In the genomic region with DNA sequence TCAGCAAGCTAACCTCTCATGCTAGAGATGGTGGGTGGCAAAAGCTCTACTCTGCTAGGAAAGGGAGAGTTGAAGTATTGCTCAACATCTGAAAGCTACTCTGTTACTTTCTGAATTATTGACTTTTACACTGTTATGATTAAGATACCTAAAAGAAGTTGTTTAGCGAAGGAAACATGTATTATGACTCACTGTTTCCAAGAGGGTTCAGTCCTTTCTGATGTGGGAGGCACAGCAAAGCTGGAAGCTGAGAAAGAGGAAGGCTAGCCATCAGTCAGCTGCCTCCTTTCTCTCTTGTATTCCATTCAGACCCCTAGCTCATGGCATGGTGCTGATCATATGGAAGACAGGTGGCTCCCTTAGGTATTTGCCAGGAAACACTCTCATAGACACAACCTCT, we compare ENCODE assay signal across 24 mouse cellular contexts.
DNase-seq lines count a peak whose midpoint lies in the region; ATAC-seq and TF ChIP-seq lines count a peak whose summit lies in the region.
"Had no signal": no experiment of that assay in that cellular context is flagged by ENCODE, and none has a peak within 500 bp of the region (broad histone marks: within the 10 kb centered on the region; RNA-seq: fewer than 3 reads in every experiment).

No protein-coding gene starts in this region.

- intact Hi-C loops in heart, postnatal 36 days (cut with DNase I) = no loop called here

- no peak for TF ChIP-seq CTCF in CH12.LX (conservative IDR thresholded peaks at IDR 0.05 in 1 of 2, IDR thresholded peaks at IDR 0.05 in 1 of 2; ENCODE audit: low read depth in 2 of 2, low read length in 2 of 2)

- no peaks in the 10 kb centered on the region for H3K79me2 ChIP-seq in CH12.LX (replicated peaks; ENCODE audit: control insufficient read depth, extremely low read depth, insufficient read depth, poor library complexity, severe bottlenecking)

- H3K4me1 ChIP-seq in lung, embryonic 16.5 days (replicated peaks; ENCODE audit: control insufficient read depth, insufficient read depth, low read length) = no peaks in the 10 kb centered on the region; the same call in 1 of the 2 replicates
- H3K4me1 ChIP-seq in CH12.LX (ENCODE audit: control insufficient read depth in 1 of 2, insufficient read depth in 2 of 2) = peaks cover 5 to 31% of the 10 kb centered on the region in 2 experiments; a peak in 3 of 4 replicates
- H3K4me1 ChIP-seq in stomach, embryonic 16.5 days (ENCODE audit: control insufficient read depth, insufficient read depth, low read length) = peaks cover 4% of the 10 kb centered on the region; the same call in 1 of the 2 replicates
- H3K4me1 ChIP-seq: forebrain, embryonic 15.5 days; heart, embryonic 15.5 days; hindbrain, embryonic 13.5 days had no signal

- H3K27me3 ChIP-seq in lung, embryonic 16.5 days (ENCODE audit: control insufficient read depth, insufficient read depth, low read depth, low read length) = no peaks in the 10 kb centered on the region
- no peaks in the 10 kb centered on the region for H3K27me3 ChIP-seq in CH12.LX (replicated peaks)
- no peaks in the 10 kb centered on the region for H3K27me3 ChIP-seq in stomach, embryonic 16.5 days (ENCODE audit: control insufficient read depth, insufficient read depth, low read length)
- H3K27me3 ChIP-seq: forebrain, embryonic 15.5 days; heart, embryonic 15.5 days; hindbrain, embryonic 13.5 days had no signal

- no peaks in the 10 kb centered on the region for H3K9me3 ChIP-seq in lung, embryonic 16.5 days (ENCODE audit: control insufficient read depth, low read length)
- no peaks in the 10 kb centered on the region for H3K9me3 ChIP-seq in CH12.LX (replicated peaks; ENCODE audit: low read length)
- no peaks in the 10 kb centered on the region for H3K9me3 ChIP-seq in stomach, embryonic 16.5 days (replicated peaks; ENCODE audit: control insufficient read depth, low read length)
- H3K9me3 ChIP-seq: forebrain, embryonic 10.5 days; forebrain, embryonic 15.5 days; heart, embryonic 15.5 days; hindbrain, embryonic 13.5 days had no signal

- no peak overlapping the region for H3K4me3 ChIP-seq in lung, embryonic 16.5 days (ENCODE audit: low read length)
- no peak overlapping the region for H3K4me3 ChIP-seq in CH12.LX (replicated peaks in 1 of 3; ENCODE audit: low read depth in 2 of 3, low read length in 2 of 3, poor library complexity in 1 of 3)
- no peak overlapping the region for H3K4me3 ChIP-seq in stomach, embryonic 16.5 days (replicated peaks; ENCODE audit: low read length)
- H3K4me3 ChIP-seq: forebrain, embryonic 10.5 days; forebrain, embryonic 15.5 days; heart, embryonic 15.5 days; hindbrain, embryonic 13.5 days had no signal

- H3K36me3 ChIP-seq in lung, embryonic 16.5 days (ENCODE audit: control insufficient read depth, insufficient read depth, low read length) = no peaks in the 10 kb centered on the region
- H3K36me3 ChIP-seq in CH12.LX (replicated peaks in 1 of 2; ENCODE audit: control insufficient read depth in 1 of 2, insufficient read depth in 1 of 2, low read length in 1 of 2) = no peaks in the 10 kb centered on the region
- H3K36me3 ChIP-seq in stomach, embryonic 16.5 days (ENCODE audit: control insufficient read depth, insufficient read depth, low read length) = no peaks in the 10 kb centered on the region
- H3K36me3 ChIP-seq: forebrain, embryonic 10.5 days; forebrain, embryonic 15.5 days; heart, embryonic 15.5 days; hindbrain, embryonic 13.5 days had no signal

- no peak for TF ChIP-seq RAD21 in CH12.LX (IDR thresholded peaks at IDR 0.05; ENCODE audit: low read depth, low read length)

- 46% methylated on average over 1 of the region's 1 CpGs for WGBS in lung, embryonic 16.5 days
- 44% methylated on average over 1 of the region's 1 CpGs for WGBS in stomach, embryonic 16.5 days

- in situ Hi-C loops in CH12.LX (cut with MboI; ENCODE audit: low pct_ligation_motif_present, low pct_unique_long_range_greater_than_20kb, low sequenced_read_pairs) = no loop called here

- H3K4me2 ChIP-seq in lung, embryonic 16.5 days (ENCODE audit: low read depth, low read length) = no peak overlapping the region
- peak overlapping the region; percentile 11; the same call in 1 of the 2 replicates for H3K4me2 ChIP-seq in CH12.LX (ENCODE audit: insufficient read depth, low read depth, poor library complexity, severe bottlenecking)
- no peak overlapping the region for H3K4me2 ChIP-seq in stomach, embryonic 16.5 days (ENCODE audit: low read depth, low read length)
- H3K4me2 ChIP-seq: forebrain, embryonic 15.5 days; heart, embryonic 15.5 days; hindbrain, embryonic 13.5 days; lung, embryonic 14.5 days had no signal

- dilution Hi-C loops in CH12.LX (cut with MboI; ENCODE audit: extremely low pct_ligation_motif_present, extremely low pct_unique_long_range_greater_than_20kb, low sequenced_read_pairs) = no loop called here

- H3K9ac ChIP-seq in lung, embryonic 16.5 days (ENCODE audit: low read length) = no peak overlapping the region
- H3K9ac ChIP-seq in CH12.LX (ENCODE audit: insufficient read depth, low read depth) = no peak overlapping the region
- H3K9ac ChIP-seq in stomach, embryonic 16.5 days (ENCODE audit: low read length) = no peak overlapping the region
- H3K9ac ChIP-seq: forebrain, embryonic 15.5 days; heart, embryonic 15.5 days; hindbrain, embryonic 13.5 days; liver, embryonic 14.5 days; lung, embryonic 14.5 days had no signal

- peak; percentile 38 for ATAC-seq in lung, embryonic 16.5 days (ENCODE audit: low read depth)
- ATAC-seq in stomach, embryonic 16.5 days (ENCODE audit: insufficient read depth, low FRiP score) = peak; percentile 71; the same call in 1 of the 2 replicates
- ATAC-seq: forebrain, embryonic 15.5 days; intestine, postnatal 0 days had no signal

- no peak overlapping the region for H3K27ac ChIP-seq in lung, embryonic 16.5 days (ENCODE audit: low read length)
- no peak overlapping the region for H3K27ac ChIP-seq in CH12.LX (ENCODE audit: insufficient read depth, low read depth)
- H3K27ac ChIP-seq in stomach, embryonic 16.5 days (ENCODE audit: low read length) = peak overlapping the region; percentile 6; the same call in 1 of the 2 replicates
- H3K27ac ChIP-seq: forebrain, embryonic 10.5 days; forebrain, embryonic 15.5 days; heart, embryonic 15.5 days; hindbrain, embryonic 13.5 days; liver, embryonic 14.5 days had no signal

- TF ChIP-seq POLR2A in CH12.LX (IDR thresholded peaks at IDR 0.05; ENCODE audit: low read depth, low read length) = no peak

- no peak for DNase-seq in lung, postnatal 10 days
- DNase-seq in CH12.LX (ENCODE audit: extremely low read depth) = peak; percentile 45
- DNase-seq in fibroblast of lung, adult 2 months (ENCODE audit: low read depth) = peak; percentile 27
- DNase-seq in heart, postnatal 36 days = no peak
- DNase-seq in right cerebral cortex, postnatal 25 days = no peak
- DNase-seq: adrenal gland, postnatal 25 days; cerebellum, adult 2 months; cerebellum, postnatal 14 days; gastrocnemius, postnatal 10 days; kidney, postnatal 14 days; layer of hippocampus, adult 9-11 months; liver; lung, embryonic 14.5 days; midbrain, embryonic 14.5 days; thymus, adult 18-20 months; thymus, postnatal 25 days had no signal

- peak; percentile 65; the same call in 1 of the 2 replicates for TF ChIP-seq EP300 in CH12.LX (IDR thresholded peaks at IDR 0.05; ENCODE audit: low read length)

TF ChIP-seq in CH12.LX, 34 proteins besides CTCF, POLR2A, EP300 and RAD21:
- peak; percentile 26; the same call in 1 of the 2 replicates for TF ChIP-seq JUN (IDR thresholded peaks at IDR 0.05; ENCODE audit: insufficient read depth, low read depth, low read length)
- no peak for TF ChIP-seq BHLHE40 (IDR thresholded peaks at IDR 0.05; ENCODE audit: low read depth, low read length)
- TF ChIP-seq MXI1 (IDR thresholded peaks at IDR 0.05; ENCODE audit: low read depth, low read length) = no peak
- peak; percentile 86 for TF ChIP-seq JUND (conservative IDR thresholded peaks at IDR 0.05; ENCODE audit: low read depth, low read length)
TF ChIP-seq in CH12.LX: peak in this region for 2.

Comparison
In these comparisons a context has a peak if more than half of its experiments do, and no peak if none do; other contexts are left out.
1. DNase-seq: peak in CH12.LX (single experiment) and fibroblast of lung, adult 2 months (single experiment); none in lung, postnatal 10 days (single experiment), heart, postnatal 36 days (0 of 2) and right cerebral cortex, postnatal 25 days (single experiment).